Mouse (Mus musculus): ENCODE measurements around the gene Glud1. TPM values are rescaled to one million over a fixed set of nuclear protein-coding genes. Genes with fewer than 3 reads are reported as not detected.

Gene Glud1
- 185 and 192 TPM in 2 replicates for total RNA-seq (2014; rRNA removed)
- 114 TPM in 2 replicates for polyA plus RNA-seq (2015; fragmentation: Nextera tagmentation; extraction: Ambion mirVana)

DNA sequence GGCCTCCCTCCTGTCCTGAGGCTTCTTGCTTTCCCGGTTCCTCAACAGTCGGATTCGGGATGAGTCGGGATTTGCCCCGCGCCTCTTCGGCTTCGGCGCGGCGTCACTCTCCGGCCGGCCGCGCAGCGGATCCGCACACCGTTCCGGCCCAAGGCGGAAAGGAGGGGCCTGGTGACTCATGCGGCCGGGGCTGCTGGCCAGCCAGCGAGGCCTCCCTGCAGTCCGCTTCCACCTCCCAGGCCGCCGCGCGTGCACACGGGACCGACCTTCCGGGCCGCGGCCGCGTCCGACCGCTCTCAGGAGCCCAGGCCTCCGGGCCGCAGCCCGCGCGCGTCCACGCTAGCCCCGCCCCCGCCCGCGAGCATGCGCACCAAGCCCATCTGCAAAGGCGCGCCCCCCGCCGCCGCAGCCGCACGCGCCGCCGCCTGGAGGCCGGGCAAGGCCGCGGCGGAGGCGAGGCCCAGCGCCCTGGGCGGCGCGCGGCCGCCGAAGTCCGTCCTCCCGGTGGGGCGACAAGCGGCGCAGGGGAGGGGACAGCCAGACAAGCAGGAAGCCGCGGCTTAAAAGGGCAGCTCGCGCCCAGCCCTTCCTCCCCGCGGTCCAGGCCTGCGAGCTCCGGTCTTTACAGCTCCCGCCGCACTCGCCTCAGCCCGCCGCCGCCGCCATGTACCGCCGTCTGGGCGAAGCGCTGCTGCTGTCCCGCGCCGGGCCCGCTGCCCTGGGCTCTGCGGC, at the start of gene Glud1, which contains the start of gene Shld2:
Gene Glud1 (plus strand): TSS at position 494 of the 732 bp plus-strand sequence.
Gene Shld2 (minus strand): TSS at position 260 of the 732 bp plus-strand sequence.
- H3K27me3 ChIP-seq (ENCODE audit: insufficient read depth, low read length), result no peaks in the 10 kb centered on the region
- peak within 1 kb of the TSS; percentile 96 for H3K27ac ChIP-seq (ENCODE audit: low read depth, low read length)
- peak within 1 kb of the TSS; percentile 98 for H3K4me3 ChIP-seq (ENCODE audit: low read depth, low read length)
- H3K4me1 ChIP-seq (ENCODE audit: insufficient read depth, low read length), result peaks cover 12% of the 10 kb centered on the region; the same call in 1 of the 2 replicates
- ATAC-seq (ENCODE audit: low FRiP score) (peak; percentile 93), DNase-seq (ENCODE audit: low spot score) (peak; percentile 94)
- peak; percentile 8; the same call in 1 of the 2 replicates for TF ChIP-seq CTCF (IDR thresholded peaks at IDR 0.05)
- H3K36me3 ChIP-seq (ENCODE audit: insufficient read depth, low read length), result no peaks in the 10 kb centered on the region
- 1% methylated on average over 50 of the region's 100 CpGs for WGBS
- peak within 1 kb of the TSS; percentile 82 for H3K4me2 ChIP-seq (ENCODE audit: low read depth, low read length, poor library complexity, severe bottlenecking)
- H3K9me3 ChIP-seq (ENCODE audit: low read length), result no peaks in the 10 kb centered on the region
- peak within 1 kb of the TSS; percentile 99 for H3K9ac ChIP-seq (replicated peaks; ENCODE audit: low read length, poor library complexity, severe bottlenecking)

DNA sequence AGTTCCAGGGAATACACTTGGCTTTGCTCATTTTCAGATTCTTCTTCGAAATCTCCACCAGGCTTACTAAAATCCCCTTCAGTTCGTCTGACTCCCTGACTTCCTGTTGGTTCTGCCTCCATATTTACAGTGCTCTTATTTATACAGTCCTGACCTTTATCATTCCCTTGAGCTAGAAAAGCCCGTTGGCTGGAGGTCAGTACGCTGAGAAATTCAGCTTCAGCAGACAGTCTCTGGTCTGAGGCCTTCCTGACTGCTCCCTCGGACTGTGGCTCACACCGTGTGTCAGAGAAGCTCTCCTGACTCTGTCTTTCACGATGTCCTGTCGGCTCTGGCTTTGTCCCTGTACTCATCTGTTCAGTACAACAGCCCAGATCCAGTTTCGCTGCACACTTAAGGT, 42.5 kb upstream of the Glud1 start:
- no peaks in the 10 kb centered on the region for H3K36me3 ChIP-seq (ENCODE audit: insufficient read depth, low read length)
- no peaks in the 10 kb centered on the region for H3K27me3 ChIP-seq (ENCODE audit: insufficient read depth, low read length)
- H3K4me2 ChIP-seq (ENCODE audit: low read depth, low read length, poor library complexity, severe bottlenecking), result no peak overlapping the region
- ATAC-seq (ENCODE audit: low FRiP score) (no peak), DNase-seq (ENCODE audit: low spot score) (no peak)
- TF ChIP-seq CTCF (IDR thresholded peaks at IDR 0.05), result no peak
- WGBS, result 83% methylated on average over 9 of the region's 9 CpGs
- H3K4me1 ChIP-seq (ENCODE audit: insufficient read depth, low read length), result no peaks in the 10 kb centered on the region
- H3K4me3 ChIP-seq (ENCODE audit: low read depth, low read length), result no peak overlapping the region
- H3K9ac ChIP-seq (replicated peaks; ENCODE audit: low read length, poor library complexity, severe bottlenecking), result no peak overlapping the region
- H3K9me3 ChIP-seq (ENCODE audit: low read length), result no peaks in the 10 kb centered on the region
- no peak overlapping the region for H3K27ac ChIP-seq (ENCODE audit: low read depth, low read length)

DNA sequence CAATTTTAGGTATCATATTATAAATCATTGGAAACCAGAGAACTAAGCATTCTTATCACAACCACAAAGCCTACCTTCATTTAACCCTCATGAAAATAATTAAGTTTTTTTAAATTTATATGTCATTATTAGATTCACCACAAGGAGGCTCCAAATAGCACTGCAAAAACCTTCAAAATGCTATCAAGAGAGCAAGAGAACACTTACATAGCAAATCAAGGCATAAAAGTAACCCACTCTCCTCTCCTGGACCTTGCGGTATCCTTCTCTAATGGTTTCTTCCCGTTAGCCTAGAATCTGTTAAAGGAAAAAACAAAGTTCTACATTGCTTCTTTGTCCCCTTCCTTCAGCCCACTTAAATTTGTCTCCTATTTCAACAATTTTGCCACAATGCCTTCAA, 37.2 kb upstream of the Glud1 start:
- 45% methylated on average over 2 of the region's 2 CpGs for WGBS
- H3K27ac ChIP-seq (ENCODE audit: low read depth, low read length), result no peak overlapping the region
- ATAC-seq (ENCODE audit: low FRiP score) (no peak), DNase-seq (ENCODE audit: low spot score) (peak; percentile 40)
- H3K36me3 ChIP-seq (ENCODE audit: insufficient read depth, low read length), result no peaks in the 10 kb centered on the region
- H3K9ac ChIP-seq (replicated peaks; ENCODE audit: low read length, poor library complexity, severe bottlenecking), result no peak overlapping the region
- no peaks in the 10 kb centered on the region for H3K4me1 ChIP-seq (ENCODE audit: insufficient read depth, low read length)
- no peaks in the 10 kb centered on the region for H3K9me3 ChIP-seq (ENCODE audit: low read length)
- H3K4me3 ChIP-seq (ENCODE audit: low read depth, low read length), result no peak overlapping the region
- no peaks in the 10 kb centered on the region for H3K27me3 ChIP-seq (ENCODE audit: insufficient read depth, low read length)
- H3K4me2 ChIP-seq (ENCODE audit: low read depth, low read length, poor library complexity, severe bottlenecking), result no peak overlapping the region
- peak; percentile 81 for TF ChIP-seq CTCF (IDR thresholded peaks at IDR 0.05)

DNA sequence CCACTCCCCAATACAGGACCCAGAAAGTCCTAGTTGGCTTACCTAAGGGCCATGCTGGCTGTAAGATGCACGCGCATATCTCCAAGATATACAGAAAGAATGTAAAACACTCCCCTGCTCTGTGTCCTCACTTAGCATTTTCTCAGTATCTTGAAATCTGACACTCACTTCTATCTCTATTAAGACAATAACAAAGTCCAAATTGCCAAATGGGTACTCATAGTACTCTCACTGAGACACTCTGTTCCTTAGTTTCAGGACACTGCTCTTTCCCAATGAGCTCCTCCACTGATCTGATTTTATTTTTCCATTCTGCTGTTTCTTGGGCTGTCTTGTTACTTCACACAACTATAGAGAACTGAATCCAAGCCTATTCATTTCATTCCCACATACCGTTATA, 36.4 kb upstream of the Glud1 start:
- no peak overlapping the region for H3K9ac ChIP-seq (replicated peaks; ENCODE audit: low read length, poor library complexity, severe bottlenecking)
- no peaks in the 10 kb centered on the region for H3K9me3 ChIP-seq (ENCODE audit: low read length)
- WGBS, result 95% methylated on average over 3 of the region's 3 CpGs
- H3K27ac ChIP-seq (ENCODE audit: low read depth, low read length), result no peak overlapping the region
- no peak for ATAC-seq (ENCODE audit: low FRiP score)
- no peak for DNase-seq (ENCODE audit: low spot score)
- H3K27me3 ChIP-seq (ENCODE audit: insufficient read depth, low read length), result no peaks in the 10 kb centered on the region
- no peak overlapping the region for H3K4me2 ChIP-seq (ENCODE audit: low read depth, low read length, poor library complexity, severe bottlenecking)
- no peaks in the 10 kb centered on the region for H3K36me3 ChIP-seq (ENCODE audit: insufficient read depth, low read length)
- TF ChIP-seq CTCF (IDR thresholded peaks at IDR 0.05), result no peak
- H3K4me3 ChIP-seq (ENCODE audit: low read depth, low read length), result no peak overlapping the region
- H3K4me1 ChIP-seq (ENCODE audit: insufficient read depth, low read length), result no peaks in the 10 kb centered on the region

DNA sequence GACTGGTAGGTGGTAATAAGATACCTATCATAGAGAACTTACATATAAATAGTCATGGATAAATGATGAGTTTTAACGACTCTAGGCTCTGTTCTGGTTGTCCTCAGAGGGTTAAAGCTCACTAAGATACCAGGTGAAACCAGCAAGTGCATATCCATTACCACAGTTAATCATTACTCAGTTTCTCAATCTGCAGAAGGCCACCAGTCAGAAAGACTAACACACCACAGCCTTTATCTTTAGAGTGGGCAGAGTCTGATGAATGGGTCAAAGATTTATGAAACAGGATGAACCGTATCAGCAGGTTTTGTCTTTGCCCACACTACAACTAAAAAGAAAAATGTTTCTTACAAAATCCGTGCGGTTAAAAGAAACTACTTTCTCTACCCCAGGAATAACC, 35.3 kb upstream of the Glud1 start:
- Histone ChIP-seq H3K9ac (replicated peaks; ENCODE audit: low read length, poor library complexity, severe bottlenecking) (no peak overlapping the region), H3K27ac (ENCODE audit: low read depth, low read length) (no peak overlapping the region), H3K27me3 (ENCODE audit: insufficient read depth, low read length) (no peaks in the 10 kb centered on the region), H3K9me3 (ENCODE audit: low read length) (no peaks in the 10 kb centered on the region), H3K36me3 (ENCODE audit: insufficient read depth, low read length) (no peaks in the 10 kb centered on the region), H3K4me2 (ENCODE audit: low read depth, low read length, poor library complexity, severe bottlenecking) (no peak overlapping the region), H3K4me3 (ENCODE audit: low read depth, low read length) (no peak overlapping the region), H3K4me1 (ENCODE audit: insufficient read depth, low read length) (no peaks in the 10 kb centered on the region)
- no peak for TF ChIP-seq CTCF (IDR thresholded peaks at IDR 0.05)
- 91% methylated on average over 4 of the region's 4 CpGs for WGBS
- ATAC-seq (ENCODE audit: low FRiP score) (no peak), DNase-seq (ENCODE audit: low spot score) (no peak)

DNA sequence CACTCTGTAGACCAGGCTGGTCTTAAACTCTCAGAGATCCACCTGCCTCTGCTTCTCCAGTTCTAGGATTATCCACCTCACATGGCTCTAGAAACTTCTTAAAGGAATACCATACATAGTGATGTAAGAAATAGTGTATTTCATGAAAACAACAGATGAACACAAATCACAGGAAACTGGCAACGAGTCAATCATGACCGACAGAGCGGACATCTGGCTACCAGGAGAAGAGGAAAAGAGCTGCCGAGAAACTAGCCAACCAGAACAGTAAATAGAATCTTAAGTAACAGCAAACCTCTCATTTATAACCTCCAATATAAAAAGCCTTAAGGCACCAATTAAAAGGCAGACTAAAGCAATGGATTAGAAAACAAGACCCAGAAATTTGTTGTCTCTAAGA, 30.8 kb upstream of the Glud1 start:
- ATAC-seq (ENCODE audit: low FRiP score) (no peak), DNase-seq (ENCODE audit: low spot score) (peak; percentile 2)
- Histone ChIP-seq H3K4me3 (ENCODE audit: low read depth, low read length) (no peak overlapping the region), H3K36me3 (ENCODE audit: insufficient read depth, low read length) (no peaks in the 10 kb centered on the region), H3K4me2 (ENCODE audit: low read depth, low read length, poor library complexity, severe bottlenecking) (no peak overlapping the region), H3K27ac (ENCODE audit: low read depth, low read length) (no peak overlapping the region), H3K27me3 (ENCODE audit: insufficient read depth, low read length) (no peaks in the 10 kb centered on the region), H3K9ac (replicated peaks; ENCODE audit: low read length, poor library complexity, severe bottlenecking) (no peak overlapping the region), H3K4me1 (ENCODE audit: insufficient read depth, low read length) (no peaks in the 10 kb centered on the region), H3K9me3 (ENCODE audit: low read length) (no peaks in the 10 kb centered on the region)
- TF ChIP-seq CTCF (IDR thresholded peaks at IDR 0.05), result no peak
- 80% methylated on average over 4 of the region's 4 CpGs for WGBS
